Mouse (Mus musculus) cerebellum, adult 2 months (tissue): ENCODE results near the gene Taok3.

ENCODE experiments used
- CTCF ChIP-seq: fragments of 200-500 bp; IDR thresholded peaks from 2 replicates; pipeline ENCODE4 v1.5.1; 2011; ENCODE audit warnings: low read depth, mild to moderate bottlenecking, control low read depth, low read length, moderate library complexity, borderline replicate concordance; ENCODE audit not compliant: insufficient read depth
- POLR2A ChIP-seq: fragments of 200-500 bp; IDR thresholded peaks from 2 replicates; pipeline ENCODE4 v1.6.1; 2011; ENCODE audit warnings: low read length, control low read depth, borderline replicate concordance; ENCODE audit not compliant: insufficient read depth

DNA sequence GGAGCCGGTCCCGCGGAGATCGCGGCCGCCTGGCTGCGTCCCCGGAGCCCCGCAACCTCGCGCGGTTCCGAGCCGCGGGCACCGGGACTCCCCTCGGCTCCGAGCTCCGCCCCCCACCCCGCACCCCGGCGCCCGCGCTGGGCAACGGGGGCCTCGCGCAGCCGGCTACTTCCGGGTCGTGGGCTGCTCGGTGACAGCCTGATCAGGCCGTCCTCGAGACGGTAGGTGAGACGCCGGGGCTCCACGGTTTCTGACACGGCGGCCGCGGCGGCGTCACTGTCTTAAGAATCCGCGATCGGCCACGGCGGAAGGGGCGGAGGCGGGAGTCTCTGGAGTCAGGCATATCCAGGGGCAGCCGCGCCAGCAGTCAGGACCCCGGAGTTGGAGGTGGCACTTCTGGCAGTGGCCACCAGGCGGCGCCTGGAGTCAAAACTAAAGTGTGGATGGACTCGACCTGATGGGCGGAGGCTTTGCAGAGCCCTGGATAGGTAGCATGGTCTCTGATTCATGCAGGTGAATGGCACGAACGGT is 4.0 kb upstream of the Taok3 start, which contains the start of gene Suds3:
- TF ChIP-seq CTCF (peak; percentile 85), POLR2A (no peak)
